Mouse (Mus musculus) heart, adult 11 months (tissue): ENCODE measurements around the gene Fyn.

Experiments used
- DNase-seq: peaks from one replicate; pipeline ENCODE4 v3.0.0; 2022

Gene Fyn

GRCm38 (mm10) chr10:39479361-39479760 is 110.7 kb downstream of the Fyn start:
- DNase-seq: no peak

- no peak for DNase-seq
Measured at GRCm38 (mm10) chr10:39484382-39484826, 115.7 kb downstream of the Fyn start.

- DNase-seq: no peak
Measured at GRCm38 (mm10) chr10:39484892-39485291, 116.2 kb downstream of the Fyn start.

GRCm38 (mm10) chr10:39485939-39486338 is 117.3 kb downstream of the Fyn start:
- DNase-seq: no peak

- peak; percentile 84 for DNase-seq
Measured at GRCm38 (mm10) chr10:39486501-39487450, 118.1 kb downstream of the Fyn start.

- peak; percentile 86 for DNase-seq
Measured at GRCm38 (mm10) chr10:39487740-39488415, 119.2 kb downstream of the Fyn start.

GRCm38 (mm10) chr10:39488542-39488941 is 119.9 kb downstream of the Fyn start:
- DNase-seq: no peak

- DNase-seq: no peak
Measured at GRCm38 (mm10) chr10:39488956-39489355, 120.3 kb downstream of the Fyn start.

GRCm38 (mm10) chr10:39490349-39491121 is 121.9 kb downstream of the Fyn start:
- peak; percentile 87 for DNase-seq

- DNase-seq: no peak
Measured at GRCm38 (mm10) chr10:39492146-39492545, 123.5 kb downstream of the Fyn start.

- DNase-seq: no peak
Measured at GRCm38 (mm10) chr10:39493007-39493406, 124.4 kb downstream of the Fyn start.

- DNase-seq: no peak
Measured at GRCm38 (mm10) chr10:39498641-39499040, 130.0 kb downstream of the Fyn start.

- DNase-seq: no peak
Measured at GRCm38 (mm10) chr10:39501571-39501970, 132.9 kb downstream of the Fyn start.

- DNase-seq: peak; percentile 98
Measured at GRCm38 (mm10) chr10:39501977-39502706, 133.5 kb downstream of the Fyn start.

- no peak for DNase-seq
Measured at GRCm38 (mm10) chr10:39503331-39503730, 134.7 kb downstream of the Fyn start.

GRCm38 (mm10) chr10:39505007-39505406 is 136.4 kb downstream of the Fyn start:
- DNase-seq: no peak

GRCm38 (mm10) chr10:39505621-39506020 is 137.0 kb downstream of the Fyn start:
- no peak for DNase-seq

GRCm38 (mm10) chr10:39506353-39506752 is 137.7 kb downstream of the Fyn start:
- no peak for DNase-seq

- DNase-seq: peak; percentile 98
Measured at GRCm38 (mm10) chr10:39506831-39507230, 138.2 kb downstream of the Fyn start.

GRCm38 (mm10) chr10:39508801-39509200 is 140.1 kb downstream of the Fyn start:
- DNase-seq: no peak

- DNase-seq: peak; percentile 87
Measured at GRCm38 (mm10) chr10:39509937-39510336, 141.3 kb downstream of the Fyn start.

GRCm38 (mm10) chr10:39512631-39513314 is 144.1 kb downstream of the Fyn start:
- peak; percentile 92 for DNase-seq
